Mouse (Mus musculus): Measurements from ENCODE around the gene Six1. TPM values are rescaled to one million over a fixed set of nuclear protein-coding genes. Genes with fewer than 3 reads are reported as not detected.

Six1 gene
- polyA plus RNA-seq, 1 experiment from 2014 or later, result 0.41 TPM

GRCm38 (mm10) chr12:73052036-73052650 is 1.5 kb downstream of the Six1 start:
- Histone ChIP-seq H3K9me3 (replicated peaks; ENCODE audit: control insufficient read depth, low read length, poor library complexity, severe bottlenecking) (no peaks in the 10 kb centered on the region; the same call in 1 of the 2 replicates), H3K4me2 (ENCODE audit: low read length) (no peak overlapping the region), H3K27me3 (ENCODE audit: control insufficient read depth, insufficient read depth, low read depth, low read length) (peaks cover 65% of the 10 kb centered on the region), H3K27ac (ENCODE audit: low read length) (no peak overlapping the region), H3K4me1 (ENCODE audit: control insufficient read depth, insufficient read depth, low read length) (peaks cover 4% of the 10 kb centered on the region; the same call in 1 of the 2 replicates), H3K9ac (ENCODE audit: low read depth, low read length) (no peak overlapping the region), H3K36me3 (ENCODE audit: control insufficient read depth, insufficient read depth, low read length) (no peaks in the 10 kb centered on the region), H3K4me3 (ENCODE audit: low read depth, low read length) (no peak overlapping the region)
- 2% methylated on average over 19 of the region's 19 CpGs for WGBS
- no peak for ATAC-seq

GRCm38 (mm10) chr12:73050811-73051580 is 2.7 kb downstream of the Six1 start:
- no peak overlapping the region for H3K9ac ChIP-seq (ENCODE audit: low read depth, low read length)
- H3K27me3 ChIP-seq (ENCODE audit: control insufficient read depth, insufficient read depth, low read depth, low read length), result peaks cover 66% of the 10 kb centered on the region
- H3K36me3 ChIP-seq (ENCODE audit: control insufficient read depth, insufficient read depth, low read length), result no peaks in the 10 kb centered on the region
- H3K4me2 ChIP-seq (ENCODE audit: low read length), result no peak overlapping the region
- H3K4me3 ChIP-seq (ENCODE audit: low read depth, low read length), result no peak overlapping the region
- H3K27ac ChIP-seq (ENCODE audit: low read length), result no peak overlapping the region
- ATAC-seq, result no peak
- peaks cover 9% of the 10 kb centered on the region; the same call in 1 of the 2 replicates for H3K4me1 ChIP-seq (ENCODE audit: control insufficient read depth, insufficient read depth, low read length)
- under 1% methylated on average over 15 of the region's 15 CpGs for WGBS
- H3K9me3 ChIP-seq (replicated peaks; ENCODE audit: control insufficient read depth, low read length, poor library complexity, severe bottlenecking), result no peaks in the 10 kb centered on the region; the same call in 1 of the 2 replicates

- Histone ChIP-seq H3K9me3 (replicated peaks; ENCODE audit: control insufficient read depth, low read length, poor library complexity, severe bottlenecking) (no peaks in the 10 kb centered on the region; the same call in 1 of the 2 replicates), H3K36me3 (ENCODE audit: control insufficient read depth, insufficient read depth, low read length) (no peaks in the 10 kb centered on the region), H3K4me1 (ENCODE audit: control insufficient read depth, insufficient read depth, low read length) (peaks cover 9% of the 10 kb centered on the region; the same call in 1 of the 2 replicates), H3K9ac (ENCODE audit: low read depth, low read length) (no peak overlapping the region), H3K27ac (ENCODE audit: low read length) (no peak overlapping the region), H3K4me2 (ENCODE audit: low read length) (no peak overlapping the region), H3K4me3 (ENCODE audit: low read depth, low read length) (no peak overlapping the region), H3K27me3 (ENCODE audit: control insufficient read depth, insufficient read depth, low read depth, low read length) (peaks cover 66% of the 10 kb centered on the region)
- no peak for ATAC-seq
- under 1% methylated on average over 13 of the region's 13 CpGs for WGBS
Measured at GRCm38 (mm10) chr12:73050305-73050704, 3.4 kb downstream of the Six1 start.

- Histone ChIP-seq H3K36me3 (ENCODE audit: control insufficient read depth, insufficient read depth, low read length) (no peaks in the 10 kb centered on the region), H3K9me3 (replicated peaks; ENCODE audit: control insufficient read depth, low read length, poor library complexity, severe bottlenecking) (no peaks in the 10 kb centered on the region; the same call in 1 of the 2 replicates), H3K27me3 (ENCODE audit: control insufficient read depth, insufficient read depth, low read depth, low read length) (peaks cover 68% of the 10 kb centered on the region), H3K4me2 (ENCODE audit: low read length) (no peak overlapping the region), H3K4me3 (ENCODE audit: low read depth, low read length) (no peak overlapping the region), H3K9ac (ENCODE audit: low read depth, low read length) (no peak overlapping the region), H3K4me1 (ENCODE audit: control insufficient read depth, insufficient read depth, low read length) (peaks cover 9% of the 10 kb centered on the region; the same call in 1 of the 2 replicates), H3K27ac (ENCODE audit: low read length) (no peak overlapping the region)
- ATAC-seq, result no peak
- 2% methylated on average over 19 of the region's 19 CpGs for WGBS
Measured at GRCm38 (mm10) chr12:73049520-73050225, 4.0 kb downstream of the Six1 start.

- H3K4me1 ChIP-seq (ENCODE audit: control insufficient read depth, insufficient read depth, low read length), result peaks cover 5% of the 10 kb centered on the region; the same call in 1 of the 2 replicates
- no peak overlapping the region for H3K27ac ChIP-seq (ENCODE audit: low read length)
- no peak overlapping the region for H3K4me2 ChIP-seq (ENCODE audit: low read length)
- 2% methylated on average over 3 of the region's 3 CpGs for WGBS
- H3K9ac ChIP-seq (ENCODE audit: low read depth, low read length), result no peak overlapping the region
- H3K27me3 ChIP-seq (ENCODE audit: control insufficient read depth, insufficient read depth, low read depth, low read length), result peaks cover 79% of the 10 kb centered on the region
- ATAC-seq, result no peak
- no peak overlapping the region for H3K4me3 ChIP-seq (ENCODE audit: low read depth, low read length)
- H3K36me3 ChIP-seq (ENCODE audit: control insufficient read depth, insufficient read depth, low read length), result no peaks in the 10 kb centered on the region
- no peaks in the 10 kb centered on the region; the same call in 1 of the 2 replicates for H3K9me3 ChIP-seq (replicated peaks; ENCODE audit: control insufficient read depth, low read length, poor library complexity, severe bottlenecking)
Measured at GRCm38 (mm10) chr12:73048537-73048936, 5.2 kb downstream of the Six1 start.

GRCm38 (mm10) chr12:73047576-73047975 is 6.1 kb downstream of the Six1 start:
- no peak overlapping the region for H3K27ac ChIP-seq (ENCODE audit: low read length)
- H3K4me2 ChIP-seq (ENCODE audit: low read length), result no peak overlapping the region
- H3K27me3 ChIP-seq (ENCODE audit: control insufficient read depth, insufficient read depth, low read depth, low read length), result peaks cover 83% of the 10 kb centered on the region
- WGBS, result 6% methylated on average over 2 of the region's 2 CpGs
- H3K9me3 ChIP-seq (replicated peaks; ENCODE audit: control insufficient read depth, low read length, poor library complexity, severe bottlenecking), result no peaks in the 10 kb centered on the region; the same call in 1 of the 2 replicates
- no peak for ATAC-seq
- H3K36me3 ChIP-seq (ENCODE audit: control insufficient read depth, insufficient read depth, low read length), result no peaks in the 10 kb centered on the region
- H3K9ac ChIP-seq (ENCODE audit: low read depth, low read length), result no peak overlapping the region
- no peak overlapping the region for H3K4me3 ChIP-seq (ENCODE audit: low read depth, low read length)
- H3K4me1 ChIP-seq (ENCODE audit: control insufficient read depth, insufficient read depth, low read length), result peaks cover 5% of the 10 kb centered on the region; the same call in 1 of the 2 replicates

GRCm38 (mm10) chr12:73046607-73047180 is 7.0 kb downstream of the Six1 start:
- peak overlapping the region; percentile 25 for H3K4me3 ChIP-seq (ENCODE audit: low read depth, low read length)
- no peaks in the 10 kb centered on the region; the same call in 1 of the 2 replicates for H3K9me3 ChIP-seq (replicated peaks; ENCODE audit: control insufficient read depth, low read length, poor library complexity, severe bottlenecking)
- H3K9ac ChIP-seq (ENCODE audit: low read depth, low read length), result no peak overlapping the region
- peaks cover 5% of the 10 kb centered on the region; the same call in 1 of the 2 replicates for H3K4me1 ChIP-seq (ENCODE audit: control insufficient read depth, insufficient read depth, low read length)
- no peak overlapping the region for H3K27ac ChIP-seq (ENCODE audit: low read length)
- WGBS, result 0% methylated on average over 38 of the region's 38 CpGs
- peak overlapping the region; percentile 49 for H3K4me2 ChIP-seq (ENCODE audit: low read length)
- peaks cover 78% of the 10 kb centered on the region for H3K27me3 ChIP-seq (ENCODE audit: control insufficient read depth, insufficient read depth, low read depth, low read length)
- peak; percentile 69 for ATAC-seq
- no peaks in the 10 kb centered on the region for H3K36me3 ChIP-seq (ENCODE audit: control insufficient read depth, insufficient read depth, low read length)

GRCm38 (mm10) chr12:73045724-73046606 is 7.7 kb downstream of the Six1 start:
- H3K9ac ChIP-seq (ENCODE audit: low read depth, low read length), result no peak overlapping the region
- H3K27me3 ChIP-seq (ENCODE audit: control insufficient read depth, insufficient read depth, low read depth, low read length), result peaks cover 83% of the 10 kb centered on the region
- ATAC-seq, result peak; percentile 33; the same call in 1 of the 2 replicates
- H3K9me3 ChIP-seq (replicated peaks; ENCODE audit: control insufficient read depth, low read length, poor library complexity, severe bottlenecking), result no peaks in the 10 kb centered on the region; the same call in 1 of the 2 replicates
- peak overlapping the region; percentile 25 for H3K4me3 ChIP-seq (ENCODE audit: low read depth, low read length)
- H3K27ac ChIP-seq (ENCODE audit: low read length), result no peak overlapping the region
- under 1% methylated on average over 85 of the region's 85 CpGs for WGBS
- peak overlapping the region; percentile 49 for H3K4me2 ChIP-seq (ENCODE audit: low read length)
- H3K4me1 ChIP-seq (ENCODE audit: control insufficient read depth, insufficient read depth, low read length), result peaks cover 5% of the 10 kb centered on the region; the same call in 1 of the 2 replicates
- H3K36me3 ChIP-seq (ENCODE audit: control insufficient read depth, insufficient read depth, low read length), result no peaks in the 10 kb centered on the region

Data from midbrain, embryonic 16.5 days (tissue).